Mouse (Mus musculus) lung, postnatal 36 days (tissue): ENCODE data around the gene Tor4a.

Experiments
- DNase-seq: peaks from one replicate; pipeline ENCODE4 v3.0.0; 2022; ENCODE audit warnings: mixed read lengths

Tor4a gene

GRCm38 (mm10) chr2:25196172-25196954 lies at the start of gene Tor4a:
Tor4a (minus strand) TSS chr2:25196886.
- peak; percentile 92 for DNase-seq

- no peak for DNase-seq
Measured at GRCm38 (mm10) chr2:25244144-25244543, 47.5 kb upstream of the Tor4a start.

DNA sequence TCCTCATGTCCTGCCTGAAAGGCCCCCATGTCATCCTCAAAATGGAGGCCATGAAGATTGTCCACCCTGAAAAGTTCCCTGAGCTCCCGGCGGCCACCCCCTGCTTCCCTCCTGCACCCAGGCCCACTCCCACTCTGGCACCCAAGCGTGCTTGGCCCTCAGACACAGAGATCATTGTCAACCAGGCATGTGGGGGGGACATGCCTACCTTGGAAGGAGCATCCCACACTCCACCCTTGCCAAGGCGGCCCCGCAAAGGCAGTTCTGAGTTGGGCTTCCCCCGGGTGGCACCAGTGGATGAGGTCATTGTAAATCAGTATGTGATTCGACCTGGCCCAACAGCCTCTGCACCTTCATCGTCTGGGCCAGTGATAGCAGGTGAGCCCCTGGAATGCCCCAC lies 46.7 kb upstream of the Tor4a start:
- DNase-seq: no peak

GRCm38 (mm10) chr2:25242101-25242506 lies 45.4 kb upstream of the Tor4a start, which contains the start of the genes Rnf208 and Cysrt1:
Rnf208 (plus strand) TSS chr2:25242255.
Cysrt1 (minus strand) TSS chr2:25242452.
- no peak for DNase-seq

DNA sequence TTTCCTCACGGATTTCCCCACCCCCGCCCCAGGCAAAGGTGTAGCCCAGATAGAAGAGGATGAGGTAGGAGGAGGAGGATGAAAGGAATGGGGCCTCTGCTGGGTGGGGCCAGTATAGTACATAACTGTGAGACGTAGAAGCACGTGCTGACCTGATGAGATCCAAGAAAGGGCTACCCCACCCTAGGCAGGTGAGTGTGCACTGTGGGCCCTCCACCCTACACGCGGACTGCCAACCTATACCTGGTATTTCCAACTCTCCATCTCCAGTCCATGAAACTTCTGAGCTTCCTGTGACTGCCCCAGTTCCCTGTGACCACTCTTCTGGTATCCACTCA lies 44.7 kb upstream of the Tor4a start:
- DNase-seq: no peak

DNA sequence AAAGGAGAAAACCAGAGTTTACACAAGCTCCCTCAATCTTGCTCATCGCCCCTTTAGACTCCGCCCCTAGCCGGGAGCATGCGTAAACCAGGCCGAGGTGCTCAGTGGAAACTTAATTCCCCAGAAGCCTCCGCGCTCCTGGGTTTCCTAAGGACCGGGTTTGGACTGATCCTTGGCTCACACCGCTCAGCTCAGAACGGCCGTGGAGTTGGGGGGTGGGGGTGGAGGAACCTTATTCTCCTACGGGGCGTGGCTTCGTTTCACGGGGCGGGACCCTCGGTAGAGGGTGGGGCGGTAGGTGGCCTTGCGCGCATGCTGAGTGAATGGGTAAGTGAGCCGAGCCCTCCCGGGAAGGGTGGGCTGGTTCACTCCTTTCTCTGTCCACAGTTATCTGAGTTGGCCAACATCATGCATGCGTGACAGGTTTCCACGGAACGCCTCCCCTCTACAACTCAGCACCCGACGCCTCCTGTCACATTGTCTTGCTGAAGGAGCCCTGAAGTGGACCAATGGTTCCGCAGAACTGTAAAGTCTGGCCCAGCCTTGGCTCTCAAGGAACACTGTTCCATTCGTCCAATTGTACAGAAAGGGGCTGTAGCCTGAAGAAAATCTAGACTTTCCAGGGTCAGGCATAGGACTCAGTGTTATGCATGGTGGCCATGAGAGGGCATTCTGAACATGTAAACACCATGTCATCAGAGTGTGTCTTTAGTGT lies 44.2 kb upstream of the Tor4a start:
- DNase-seq: peak; percentile 85

DNA sequence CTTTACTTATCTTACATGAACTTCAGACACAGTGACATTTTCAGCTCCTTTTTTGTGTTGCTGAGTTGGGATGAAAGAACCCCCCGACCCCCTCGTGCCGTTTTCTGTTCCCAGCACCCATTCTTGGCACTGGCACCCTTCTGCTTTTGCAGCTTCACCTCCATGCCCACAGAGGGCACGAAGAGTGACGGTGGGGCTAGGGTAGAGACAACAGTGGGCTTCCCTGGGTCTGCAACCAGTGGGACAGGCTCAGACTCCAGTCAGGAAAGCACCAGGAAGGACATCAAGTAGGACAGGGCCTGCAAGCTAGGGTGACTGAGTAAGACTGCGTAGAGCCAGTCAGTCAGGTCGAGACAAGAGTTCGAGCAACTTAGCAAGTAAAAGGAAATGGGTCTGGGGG lies 43.6 kb upstream of the Tor4a start:
- no peak for DNase-seq

GRCm38 (mm10) chr2:25239766-25240165 lies 43.1 kb upstream of the Tor4a start:
- no peak for DNase-seq

DNA sequence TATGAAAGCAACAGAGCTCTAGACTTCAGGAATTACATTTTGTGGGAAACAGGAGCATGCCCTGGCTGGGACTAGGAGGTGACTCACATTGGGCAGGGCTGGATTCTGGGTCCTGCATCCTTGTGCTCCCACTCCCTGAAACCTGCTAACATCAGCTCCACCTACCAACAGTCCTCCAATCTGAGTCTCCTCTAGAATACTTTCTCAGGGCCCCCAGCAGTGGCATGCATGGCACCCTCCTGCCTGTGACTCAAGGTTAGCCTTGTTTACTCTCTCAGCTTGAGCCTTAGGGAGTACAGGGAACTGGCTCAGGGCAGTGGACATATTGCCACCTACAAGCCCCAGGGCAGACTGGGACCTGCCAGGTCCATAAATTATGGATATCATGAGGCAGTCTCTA lies 41.4 kb upstream of the Tor4a start:
- DNase-seq: no peak

GRCm38 (mm10) chr2:25237522-25237921 lies 40.8 kb upstream of the Tor4a start:
- peak; percentile 88 for DNase-seq

DNA sequence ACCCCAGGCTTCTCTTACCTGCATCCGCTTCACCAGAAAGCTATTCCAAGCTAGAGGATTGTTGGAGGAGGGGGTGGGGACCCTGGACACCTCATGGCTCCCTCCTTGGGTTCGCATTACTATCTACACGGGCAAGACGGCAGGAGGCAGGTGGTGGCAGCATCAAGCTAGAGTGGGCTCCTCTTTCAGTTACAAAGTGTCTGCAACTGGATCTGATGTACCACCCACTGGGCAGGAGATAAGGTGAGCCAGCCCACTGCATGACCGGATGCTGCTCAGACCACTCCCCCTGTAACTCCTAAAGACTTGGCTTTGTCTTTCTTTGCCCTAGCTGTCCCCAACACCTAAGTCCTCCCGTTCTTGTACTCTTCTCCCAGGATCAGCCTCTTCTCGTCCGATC lies 39.9 kb upstream of the Tor4a start, which contains the start of gene Rnf224:
Rnf224 (minus strand) TSS at position 174 of the 400 bp plus-strand sequence.
- no peak for DNase-seq

GRCm38 (mm10) chr2:25234551-25235220 lies 38.0 kb upstream of the Tor4a start:
- DNase-seq: no peak

DNA sequence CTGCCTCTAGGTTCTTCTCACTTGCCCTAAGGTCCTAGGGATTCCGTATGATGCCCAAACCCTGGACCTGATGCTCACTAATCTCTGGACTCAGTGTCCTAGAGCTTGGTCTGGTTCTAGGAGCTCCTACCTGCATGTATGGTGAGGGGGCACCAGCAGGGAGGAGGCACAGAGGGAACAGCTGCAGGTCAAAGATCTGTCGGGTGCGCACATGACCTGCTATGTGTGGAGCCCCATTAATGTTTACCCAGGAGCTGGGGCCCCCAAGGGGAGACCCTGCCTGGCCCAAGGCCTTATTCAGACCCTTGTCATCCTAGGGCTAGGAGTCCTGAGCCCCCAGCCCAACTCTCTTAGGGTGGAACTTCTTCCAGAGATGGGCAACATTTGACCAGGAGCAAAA lies 37.4 kb upstream of the Tor4a start, which contains the start of gene Slc34a3:
Slc34a3 (minus strand) TSS at position 315 of the 400 bp plus-strand sequence.
- DNase-seq: no peak

DNA sequence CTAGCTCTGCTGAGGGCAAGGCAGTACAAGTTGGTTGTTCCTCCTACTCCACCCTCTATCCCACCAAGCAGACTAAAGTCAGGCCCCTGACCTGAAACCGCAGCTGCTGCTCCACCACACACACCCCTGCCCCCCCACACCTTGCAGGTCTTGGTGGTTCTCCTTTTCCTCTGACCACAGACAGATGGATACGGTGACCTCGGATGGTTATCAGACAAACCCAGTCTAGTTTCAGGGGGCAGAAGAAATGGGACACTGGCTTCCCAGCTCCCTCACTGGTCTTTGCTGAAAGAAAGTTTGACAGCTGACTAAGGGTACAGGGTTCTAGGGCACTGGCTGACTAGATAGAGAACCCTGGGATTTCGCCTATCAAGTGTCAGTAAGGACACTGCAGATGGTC lies 36.7 kb upstream of the Tor4a start:
- DNase-seq: no peak

DNA sequence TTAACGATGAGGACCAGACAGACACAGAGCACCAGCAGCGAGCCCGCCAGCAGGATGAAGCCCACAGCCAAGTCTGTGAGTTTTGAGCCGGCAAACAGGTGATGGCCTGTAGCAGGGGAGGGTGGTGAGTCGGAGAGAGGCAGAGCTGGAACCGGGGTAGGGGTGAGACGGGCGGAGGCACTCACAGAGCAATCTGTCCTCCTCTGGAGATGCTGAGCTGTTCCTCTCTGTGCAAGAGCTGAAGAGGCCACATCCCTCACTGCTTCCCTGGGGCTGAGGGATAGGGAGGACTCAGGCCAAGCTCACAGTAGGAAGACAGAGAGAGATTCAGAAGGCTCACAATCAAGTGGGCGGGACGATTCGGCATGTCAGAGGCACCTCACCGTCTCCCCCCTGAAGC lies 34.4 kb upstream of the Tor4a start:
- no peak for DNase-seq

GRCm38 (mm10) chr2:25230581-25230980 lies 33.9 kb upstream of the Tor4a start:
- DNase-seq: no peak

DNA sequence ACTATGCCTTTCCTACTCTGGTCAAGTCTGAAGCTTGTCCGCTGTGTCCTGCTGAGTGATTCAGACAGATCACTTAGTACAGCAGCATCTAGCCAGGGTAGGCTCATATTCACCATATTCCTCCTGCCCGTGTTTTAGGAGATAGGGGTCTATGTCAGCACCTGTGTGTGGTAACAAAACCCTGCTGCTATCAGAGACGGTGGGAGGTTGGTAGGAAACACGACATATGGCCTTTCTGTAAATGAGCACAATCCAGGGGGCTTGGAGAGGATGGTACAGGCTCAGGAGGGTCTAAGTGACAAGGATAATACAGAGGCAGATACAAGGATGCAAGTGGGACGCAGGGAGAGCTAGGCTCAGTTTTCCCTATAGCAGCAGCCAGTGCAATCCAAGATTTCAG lies 32.9 kb upstream of the Tor4a start:
- no peak for DNase-seq

DNA sequence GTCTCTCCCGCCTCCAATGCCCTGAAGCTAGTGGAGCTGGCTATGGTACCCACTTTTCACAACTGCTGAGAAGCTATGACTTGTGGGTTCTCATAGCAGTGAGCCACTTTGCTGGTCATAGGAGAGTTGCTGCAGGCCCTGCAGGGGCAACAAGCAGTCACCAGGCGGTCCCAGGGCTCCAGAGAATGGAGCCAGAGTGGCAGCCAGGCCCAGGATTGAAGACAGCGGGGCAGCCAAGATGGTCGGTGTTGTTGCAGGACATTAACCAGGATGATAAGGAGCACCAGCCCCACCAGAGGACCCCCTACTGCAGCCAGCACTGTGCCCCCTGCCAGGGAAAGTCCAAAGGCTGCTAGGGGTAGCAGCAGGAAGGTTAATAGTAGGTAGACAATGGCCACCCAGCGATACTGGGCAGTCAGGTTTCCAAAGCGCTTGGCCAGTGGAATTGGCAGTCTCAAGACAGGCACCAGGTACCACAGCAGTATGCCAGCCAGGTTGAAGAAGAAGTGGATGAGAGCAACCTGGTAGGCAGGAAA lies 32.4 kb upstream of the Tor4a start:
- no peak for DNase-seq

GRCm38 (mm10) chr2:25228431-25228889 lies 31.8 kb upstream of the Tor4a start:
- DNase-seq: peak; percentile 96

- DNase-seq: no peak
Measured at GRCm38 (mm10) chr2:25227406-25227805, 30.7 kb upstream of the Tor4a start.

DNA sequence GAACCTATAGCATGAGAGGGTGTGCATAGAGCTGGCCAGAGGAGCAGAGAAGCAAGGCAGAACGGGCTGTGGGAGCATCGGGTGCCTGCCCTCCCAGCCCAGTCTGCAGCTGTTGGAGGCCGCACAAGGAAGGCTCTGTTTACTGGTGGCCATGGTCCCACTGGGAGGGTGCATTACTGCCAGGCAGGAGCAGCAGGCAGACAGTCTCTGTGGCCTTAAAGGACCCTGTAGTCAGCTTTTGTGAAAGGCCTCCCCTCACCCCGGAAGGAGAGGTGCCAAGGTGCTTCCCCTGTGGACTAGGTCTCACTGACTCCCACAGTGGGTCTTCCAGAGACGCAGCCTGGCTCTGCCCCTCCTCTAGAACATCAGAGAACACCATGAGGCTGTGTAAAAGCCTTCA lies 30.2 kb upstream of the Tor4a start:
- DNase-seq: no peak

DNA sequence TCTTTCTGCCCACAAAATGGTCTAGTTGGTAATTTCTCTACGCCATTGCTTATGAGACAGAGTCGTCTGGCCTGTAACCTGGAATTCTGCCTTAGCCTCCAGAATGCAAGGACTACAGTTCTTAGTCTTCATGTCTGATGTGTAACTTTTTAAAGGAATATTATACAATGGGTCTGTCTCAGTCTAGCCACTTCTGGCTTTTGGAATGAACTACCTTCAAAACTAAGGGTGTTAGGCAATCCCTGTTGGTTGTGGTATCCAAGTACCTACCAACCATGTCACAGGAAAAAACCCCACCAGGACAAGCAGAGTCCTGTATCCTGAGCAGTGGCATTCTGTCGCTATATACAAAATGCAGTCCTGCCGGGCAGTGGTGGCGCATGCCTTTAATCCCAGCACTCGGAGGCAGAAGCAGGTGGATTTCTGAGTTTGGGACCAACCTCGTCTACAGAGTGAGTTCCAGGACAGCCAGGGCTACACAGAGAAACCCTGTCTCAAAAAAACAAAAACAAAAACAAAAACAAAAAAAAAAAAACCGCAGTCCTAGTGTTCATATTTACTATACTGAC lies 29.2 kb upstream of the Tor4a start:
- DNase-seq: no peak
